Mouse (Mus musculus): Measurements from ENCODE around the gene Cebpzos. TPM values are rescaled to one million over a fixed set of nuclear protein-coding genes. Genes with fewer than 3 reads are reported as not detected.

Cebpzos gene
- polyA plus RNA-seq (2012; rRNA removed) = 1.4 and 1.8 TPM in 2 replicates

DNA sequence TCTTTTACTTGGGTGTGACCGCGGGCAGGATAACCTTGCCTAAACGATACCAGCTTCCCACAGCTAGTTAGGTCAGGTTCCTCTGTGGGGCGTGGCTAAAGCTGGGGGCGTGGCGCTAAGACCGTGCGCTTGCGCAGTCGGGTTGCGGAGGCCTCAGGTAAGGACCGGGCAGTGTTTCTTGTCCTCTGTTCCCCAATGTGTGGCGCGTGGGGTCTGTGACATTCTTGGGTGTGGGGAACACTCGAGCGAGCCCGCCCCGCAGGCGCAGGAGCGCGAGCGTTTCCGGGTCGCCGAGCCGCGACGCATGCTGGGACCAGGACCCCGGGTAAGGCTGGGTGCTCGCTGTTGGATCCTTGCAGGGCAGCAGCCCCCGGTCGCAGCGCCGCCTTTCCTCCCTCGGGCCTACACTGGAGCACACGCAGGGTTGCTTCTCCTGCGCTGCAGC, at the start of gene Cebpzos:
Gene Cebpzos (plus strand): TSS at position 132 of the 445 bp plus-strand sequence.

DNA sequence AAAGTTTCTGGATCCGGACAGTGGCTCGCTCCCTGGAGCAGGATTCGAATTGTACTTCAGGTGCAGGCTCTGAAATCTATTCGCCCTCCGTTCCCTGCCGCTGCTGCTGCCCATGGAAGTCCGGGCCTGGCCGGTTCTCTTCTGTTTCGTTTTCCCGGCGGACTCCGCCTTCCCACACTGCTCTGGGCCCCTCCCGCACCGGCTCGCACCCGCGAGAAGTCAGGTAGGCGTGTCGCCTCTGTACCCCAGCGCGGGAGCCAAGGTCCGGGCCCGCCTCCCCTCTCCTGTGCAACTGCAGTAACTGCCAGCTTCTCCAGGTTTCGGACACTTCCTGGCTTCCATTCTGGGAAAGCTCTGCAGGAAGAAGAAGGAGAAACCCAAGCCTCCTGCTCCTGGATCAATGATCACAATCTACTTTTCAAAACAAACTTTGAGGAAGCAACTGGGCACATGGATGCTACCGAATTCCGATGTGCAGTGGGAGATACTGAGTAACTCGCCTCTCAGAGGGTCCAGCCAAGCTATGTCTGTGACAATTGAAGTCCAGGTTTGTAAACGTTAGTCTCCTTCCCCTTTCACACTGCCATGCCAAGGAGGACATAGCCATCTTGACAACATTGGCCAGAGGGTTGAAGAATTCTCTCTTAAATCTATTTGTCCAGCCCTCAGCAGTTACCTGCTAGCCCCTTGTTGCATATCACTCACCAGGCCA, 33.7 kb upstream of the Cebpzos start, which contains the start of gene Eif2ak2:
Gene Eif2ak2 (minus strand): TSS at position 173 of the 712 bp plus-strand sequence.

DNA sequence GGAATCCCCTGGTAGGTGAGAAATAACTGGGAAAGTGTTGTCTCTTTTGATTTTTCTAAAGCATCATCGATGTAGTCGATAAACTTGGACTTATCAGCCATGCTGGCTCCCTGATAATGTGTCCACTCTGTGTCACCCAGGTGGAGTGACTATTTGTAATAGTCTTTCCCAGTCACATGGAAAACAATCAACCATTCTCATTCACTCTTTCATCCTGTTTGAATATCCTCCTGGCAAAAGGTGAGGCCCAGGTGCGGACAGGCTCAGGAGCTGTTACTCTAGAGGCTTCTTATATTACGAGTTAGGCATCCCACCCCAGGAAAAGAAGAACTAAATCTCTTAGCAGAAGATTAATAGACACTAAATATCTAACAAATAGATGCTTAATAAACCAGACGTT, 9.4 kb upstream of the Cebpzos start, which contains the start of gene Sult6b1:
Gene Sult6b1 (minus strand): TSS at position 101 of the 400 bp plus-strand sequence.

DNA sequence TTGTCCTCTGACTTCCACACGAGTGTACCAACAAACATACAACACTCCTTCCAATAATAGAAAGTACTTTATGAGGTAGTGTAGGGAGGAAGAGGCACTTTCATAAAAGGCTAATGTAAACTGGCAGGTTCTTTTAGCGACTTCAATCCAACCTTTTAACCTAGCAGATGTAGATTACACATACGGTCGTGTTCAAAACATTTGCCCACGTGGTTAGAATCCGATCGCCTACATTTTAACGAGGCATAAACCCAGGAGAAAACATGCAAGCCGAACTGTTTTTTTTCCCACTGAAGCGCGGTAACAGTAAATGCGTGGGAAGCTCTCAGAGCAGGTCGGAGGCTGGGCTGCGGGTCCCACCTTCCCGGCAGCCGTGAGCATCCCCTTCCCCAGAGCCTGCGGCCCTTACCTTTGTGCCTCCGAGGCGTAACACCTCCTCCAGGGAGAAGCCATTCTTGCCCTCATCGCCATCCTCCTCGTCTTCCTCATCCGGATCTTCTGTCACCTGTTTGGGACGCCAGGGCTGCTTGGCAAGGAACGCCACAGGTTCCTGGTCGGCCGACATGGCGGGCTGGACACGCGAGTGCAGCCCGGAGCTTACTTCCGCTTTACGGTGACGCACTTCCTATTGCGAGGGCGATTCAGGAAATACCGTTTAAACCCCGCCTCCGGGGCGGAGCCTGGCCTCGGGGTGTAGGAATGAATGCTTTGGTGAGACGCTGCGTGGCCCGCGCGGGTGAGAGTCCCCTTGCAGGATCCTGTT, 20.3 kb downstream of the Cebpzos start, which contains the start of the genes Cebpz and Ndufaf7:
Gene Cebpz (minus strand): TSS at position 601 of the 763 bp plus-strand sequence.
Gene Ndufaf7 (plus strand): TSS at position 671 of the 763 bp plus-strand sequence.

Other genes with a start within 250 kb of the Cebpzos start
- gene Strn, start 179.3 kb upstream of the Cebpzos start, polyA plus RNA-seq (2012; rRNA removed) = 1.1 and 2.3 TPM in 2 replicates
- 3.8 and 6.2 TPM in 2 replicates for gene Heatr5b, start 81.1 kb upstream of the Cebpzos start, polyA plus RNA-seq (2012; rRNA removed)
- gene Gpatch11, start 80.9 kb upstream of the Cebpzos start, polyA plus RNA-seq (2012; rRNA removed) = 2.1 and 3.0 TPM in 2 replicates
- 0.16 and 0.60 TPM in 2 replicates for gene Eif2ak2, start 33.9 kb upstream of the Cebpzos start, polyA plus RNA-seq (2012; rRNA removed)
- gene Sult6b1, start 9.5 kb upstream of the Cebpzos start, polyA plus RNA-seq (2012; rRNA removed) = not detected in 2 replicates
- gene Cebpz, start 20.6 kb downstream of the Cebpzos start, polyA plus RNA-seq (2012; rRNA removed) = 0.17 and 0.39 TPM in 2 replicates
- 1.6 and 1.8 TPM in 2 replicates for gene Ndufaf7, start 20.6 kb downstream of the Cebpzos start, polyA plus RNA-seq (2012; rRNA removed)
- gene Prkd3, start 104.3 kb downstream of the Cebpzos start, polyA plus RNA-seq (2012; rRNA removed) = 0.43 and 1.1 TPM in 2 replicates
- 0.90 and 1.8 TPM in 2 replicates for gene Qpct, start 135.4 kb downstream of the Cebpzos start, polyA plus RNA-seq (2012; rRNA removed)